Mouse (Mus musculus): ENCODE results near the gene Anp32e. TPM values are rescaled to one million over a fixed set of nuclear protein-coding genes. Genes with fewer than 3 reads are reported as not detected.
"Not testable (repeated sequence)": the region's sequence is repeated elsewhere in the genome, so short reads cannot be mapped to it uniquely, and the experiment has no call there.

Gene Anp32e
- polyA plus RNA-seq, 1 experiment from 2014 or later, result 54.2 TPM

DNA sequence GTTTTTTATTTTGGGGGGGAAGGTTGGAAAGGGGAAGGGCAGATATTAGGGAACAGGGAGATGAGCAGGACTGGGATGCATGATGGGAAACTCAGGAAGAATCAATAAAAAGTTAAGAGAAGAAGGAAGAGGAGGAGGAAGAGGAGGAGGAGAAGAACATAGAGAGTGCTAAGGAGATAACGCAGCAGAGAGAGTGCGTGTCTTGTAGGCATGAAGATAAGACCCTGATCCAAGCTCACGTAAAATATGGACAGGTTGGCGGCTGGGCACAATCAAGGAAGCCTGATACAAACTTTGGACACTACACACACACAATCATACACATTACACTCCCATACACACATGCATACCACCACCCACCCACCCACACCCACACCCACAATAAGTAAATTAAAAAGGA lies 14.3 kb upstream of the Anp32e start:
- Histone ChIP-seq H3K9me3 (ENCODE audit: control insufficient read depth, low read depth, low read length) (no peaks in the 10 kb centered on the region), H3K9ac (replicated peaks; ENCODE audit: low read depth, low read length) (no peak overlapping the region), H3K27me3 (ENCODE audit: control insufficient read depth, insufficient read depth, low read length) (no peaks in the 10 kb centered on the region), H3K4me3 (ENCODE audit: low read depth, low read length) (no peak overlapping the region), H3K4me2 (replicated peaks; ENCODE audit: low read depth, low read length) (no peak overlapping the region), H3K27ac (ENCODE audit: low read length) (no peak overlapping the region), H3K4me1 (ENCODE audit: control insufficient read depth, insufficient read depth, low read length) (no peaks in the 10 kb centered on the region), H3K36me3 (ENCODE audit: control insufficient read depth, insufficient read depth, low read length) (no peaks in the 10 kb centered on the region)
- ATAC-seq (ENCODE audit: insufficient number of reproducible peaks, insufficient read depth, low FRiP score, low read depth), result no peak
- 84% methylated on average over 4 of the region's 4 CpGs for WGBS

DNA sequence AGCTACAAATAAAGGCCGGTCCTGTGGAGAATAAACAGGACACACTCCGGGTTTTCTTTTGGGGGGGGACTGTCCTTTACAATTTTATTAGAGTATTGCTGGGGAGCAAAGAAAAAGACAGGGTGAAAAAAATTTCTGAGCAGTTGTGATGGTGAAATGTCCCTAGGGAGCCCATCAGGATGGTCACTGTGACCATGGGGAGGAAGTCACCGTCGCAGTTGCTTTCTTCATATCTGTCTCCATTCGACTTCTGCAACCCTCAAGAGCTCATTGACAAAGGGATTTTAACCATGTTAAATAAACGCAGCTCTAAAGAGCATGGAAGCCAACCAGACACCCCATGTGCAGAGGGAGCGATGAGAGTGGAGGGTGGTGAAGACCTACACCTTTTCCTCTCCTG lies 12.3 kb upstream of the Anp32e start:
- H3K4me1 ChIP-seq (ENCODE audit: control insufficient read depth, insufficient read depth, low read length), result no peaks in the 10 kb centered on the region
- no peak overlapping the region for H3K4me2 ChIP-seq (replicated peaks; ENCODE audit: low read depth, low read length)
- no peak for ATAC-seq (ENCODE audit: insufficient number of reproducible peaks, insufficient read depth, low FRiP score, low read depth)
- no peak overlapping the region for H3K27ac ChIP-seq (ENCODE audit: low read length)
- H3K27me3 ChIP-seq (ENCODE audit: control insufficient read depth, insufficient read depth, low read length), result no peaks in the 10 kb centered on the region
- no peaks in the 10 kb centered on the region for H3K9me3 ChIP-seq (ENCODE audit: control insufficient read depth, low read depth, low read length)
- H3K36me3 ChIP-seq (ENCODE audit: control insufficient read depth, insufficient read depth, low read length), result no peaks in the 10 kb centered on the region
- WGBS, result 68% methylated on average over 7 of the region's 7 CpGs
- H3K4me3 ChIP-seq (ENCODE audit: low read depth, low read length), result no peak overlapping the region
- no peak overlapping the region for H3K9ac ChIP-seq (replicated peaks; ENCODE audit: low read depth, low read length)

DNA sequence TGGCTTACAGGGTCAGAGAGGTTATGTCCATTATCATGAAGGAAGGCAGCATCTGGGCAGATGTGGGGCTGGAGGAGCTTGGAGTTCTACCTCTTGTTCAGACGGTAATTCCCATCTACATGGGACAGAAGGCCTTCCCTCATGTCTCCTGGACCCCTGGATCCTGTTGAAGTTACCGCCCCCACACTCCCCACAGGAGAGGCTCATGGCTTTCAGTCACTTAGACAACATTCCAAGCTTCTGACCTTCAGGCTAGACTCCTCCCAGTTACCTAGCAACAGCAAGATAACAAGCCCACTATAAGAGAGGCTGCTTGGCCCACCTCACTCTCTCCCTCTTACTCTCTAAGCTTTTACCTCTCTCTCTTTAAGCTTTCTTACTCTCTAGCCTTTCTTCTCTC lies 8.5 kb upstream of the Anp32e start:
- not testable (repeated sequence) for H3K4me3 ChIP-seq (ENCODE audit: low read depth, low read length); H3K4me2 ChIP-seq (replicated peaks; ENCODE audit: low read depth, low read length); H3K4me1 ChIP-seq (ENCODE audit: control insufficient read depth, insufficient read depth, low read length); H3K27ac ChIP-seq (ENCODE audit: low read length); H3K36me3 ChIP-seq (ENCODE audit: control insufficient read depth, insufficient read depth, low read length); ATAC-seq (ENCODE audit: insufficient number of reproducible peaks, insufficient read depth, low FRiP score, low read depth); H3K9me3 ChIP-seq (ENCODE audit: control insufficient read depth, low read depth, low read length); H3K9ac ChIP-seq (replicated peaks; ENCODE audit: low read depth, low read length); H3K27me3 ChIP-seq (ENCODE audit: control insufficient read depth, insufficient read depth, low read length)
- WGBS, result 53% methylated on average over 2 of the region's 2 CpGs

DNA sequence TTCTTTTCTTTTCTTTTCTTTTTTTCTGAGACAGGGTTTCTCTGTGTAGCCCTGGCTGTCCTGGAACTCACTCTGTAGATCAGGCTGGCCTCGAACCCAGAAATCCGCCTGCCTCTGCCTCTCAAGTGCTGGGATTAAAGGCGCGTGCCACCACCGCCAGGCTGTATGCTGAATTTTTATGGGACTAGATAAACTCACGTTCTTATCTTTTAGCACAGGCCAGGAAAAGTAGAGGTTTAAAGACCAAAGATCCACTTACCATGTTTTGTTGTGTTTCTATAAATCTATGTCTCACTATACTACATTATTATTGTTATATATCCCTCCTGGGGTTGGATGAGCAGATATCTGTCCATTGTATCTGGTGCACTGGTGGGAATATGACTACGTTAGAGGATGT lies 5.6 kb upstream of the Anp32e start:
- not testable (repeated sequence) for H3K4me1 ChIP-seq (ENCODE audit: control insufficient read depth, insufficient read depth, low read length); H3K4me2 ChIP-seq (replicated peaks; ENCODE audit: low read depth, low read length); H3K9me3 ChIP-seq (ENCODE audit: control insufficient read depth, low read depth, low read length); H3K4me3 ChIP-seq (ENCODE audit: low read depth, low read length); H3K27ac ChIP-seq (ENCODE audit: low read length); H3K36me3 ChIP-seq (ENCODE audit: control insufficient read depth, insufficient read depth, low read length); ATAC-seq (ENCODE audit: insufficient number of reproducible peaks, insufficient read depth, low FRiP score, low read depth); H3K9ac ChIP-seq (replicated peaks; ENCODE audit: low read depth, low read length); H3K27me3 ChIP-seq (ENCODE audit: control insufficient read depth, insufficient read depth, low read length)
- 94% methylated on average over 7 of the region's 7 CpGs for WGBS

DNA sequence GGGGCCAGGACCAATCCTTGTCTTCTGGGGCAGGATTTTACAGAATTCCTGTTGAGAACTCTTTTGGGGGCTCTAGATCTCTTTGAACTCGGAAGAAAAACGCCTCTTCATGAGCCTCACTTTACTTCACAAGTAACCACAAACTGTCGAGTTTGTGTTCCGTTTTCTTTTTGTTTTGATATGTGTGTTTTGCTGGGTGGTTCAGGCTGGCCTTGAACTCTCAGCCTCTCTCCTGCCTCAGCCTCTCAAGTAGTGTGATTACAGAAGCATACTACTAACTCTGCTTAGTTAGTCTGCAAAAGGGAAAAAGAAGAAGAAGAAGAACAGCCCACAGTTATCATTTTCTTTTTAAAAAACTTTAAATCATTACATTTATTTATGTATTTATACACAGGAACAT lies 4.9 kb upstream of the Anp32e start:
- ATAC-seq (ENCODE audit: insufficient number of reproducible peaks, insufficient read depth, low FRiP score, low read depth), result no peak

DNA sequence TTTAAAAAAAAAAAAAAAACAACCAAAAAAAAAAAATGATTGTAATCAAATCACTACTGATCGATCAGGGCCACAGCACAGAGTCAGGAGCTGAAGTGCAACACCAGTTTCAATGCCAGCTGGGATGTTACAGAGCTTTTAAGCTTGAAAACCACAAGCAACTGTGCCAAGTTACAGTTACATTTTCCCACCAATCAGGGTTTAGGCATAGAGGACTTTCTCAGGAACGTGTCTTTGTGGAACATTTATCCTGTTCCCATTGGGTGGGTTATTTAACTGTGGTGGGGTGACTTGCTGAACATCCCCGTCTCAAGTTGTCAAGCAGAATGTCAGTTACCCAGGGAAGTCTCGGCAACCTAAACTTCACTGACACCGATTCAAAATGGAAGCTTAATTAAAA lies 4.0 kb upstream of the Anp32e start:
- ATAC-seq (ENCODE audit: insufficient number of reproducible peaks, insufficient read depth, low FRiP score, low read depth), result no peak
- Histone ChIP-seq H3K9me3 (ENCODE audit: control insufficient read depth, low read depth, low read length) (no peaks in the 10 kb centered on the region), H3K4me1 (ENCODE audit: control insufficient read depth, insufficient read depth, low read length) (no peaks in the 10 kb centered on the region), H3K9ac (replicated peaks; ENCODE audit: low read depth, low read length) (no peak overlapping the region), H3K27me3 (ENCODE audit: control insufficient read depth, insufficient read depth, low read length) (no peaks in the 10 kb centered on the region), H3K4me3 (ENCODE audit: low read depth, low read length) (no peak overlapping the region), H3K4me2 (replicated peaks; ENCODE audit: low read depth, low read length) (no peak overlapping the region), H3K36me3 (ENCODE audit: control insufficient read depth, insufficient read depth, low read length) (no peaks in the 10 kb centered on the region), H3K27ac (ENCODE audit: low read length) (no peak overlapping the region)
- 79% methylated on average over 5 of the region's 5 CpGs for WGBS

More for the DNA sequence above, 4.9 kb upstream of the Anp32e start:
- WGBS, result 66% methylated on average over 4 of the region's 4 CpGs
- Histone ChIP-seq H3K27ac (ENCODE audit: low read length) (no peak overlapping the region), H3K27me3 (ENCODE audit: control insufficient read depth, insufficient read depth, low read length) (no peaks in the 10 kb centered on the region), H3K9me3 (ENCODE audit: control insufficient read depth, low read depth, low read length) (no peaks in the 10 kb centered on the region), H3K36me3 (ENCODE audit: control insufficient read depth, insufficient read depth, low read length) (no peaks in the 10 kb centered on the region), H3K9ac (replicated peaks; ENCODE audit: low read depth, low read length) (no peak overlapping the region), H3K4me1 (ENCODE audit: control insufficient read depth, insufficient read depth, low read length) (no peaks in the 10 kb centered on the region), H3K4me2 (replicated peaks; ENCODE audit: low read depth, low read length) (no peak overlapping the region), H3K4me3 (ENCODE audit: low read depth, low read length) (no peak overlapping the region)

DNA sequence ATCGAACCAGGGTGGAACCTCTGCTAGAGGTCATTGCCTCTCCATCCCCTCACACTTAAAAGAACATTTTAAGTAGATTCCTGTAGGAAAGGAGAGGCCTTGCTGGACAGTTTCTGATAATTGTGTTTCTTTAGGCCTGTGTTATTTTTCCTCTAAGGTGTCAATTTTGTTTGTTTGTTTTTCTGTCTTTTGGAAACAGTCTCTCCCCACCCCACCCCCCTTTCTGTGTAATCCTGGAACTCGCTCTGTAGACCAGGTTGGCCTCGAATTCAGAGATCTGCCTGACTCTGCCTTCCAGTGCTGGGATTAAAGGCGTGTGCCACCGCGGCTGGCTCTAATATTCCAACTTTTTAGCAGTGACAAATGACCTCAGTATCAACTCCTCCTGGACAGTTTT lies 787 bp upstream of the Anp32e start:
- H3K4me3 ChIP-seq (ENCODE audit: low read depth, low read length), result peak overlapping the region; percentile 74
- peak overlapping the region; percentile 36; the same call in 1 of the 2 replicates for H3K9ac ChIP-seq (replicated peaks; ENCODE audit: low read depth, low read length)
- 54% methylated on average over 6 of the region's 6 CpGs for WGBS
- no peak for ATAC-seq (ENCODE audit: insufficient number of reproducible peaks, insufficient read depth, low FRiP score, low read depth)
- 0 out of 2 replicates have a peak, but pooled peaks cover 3% of the 10 kb centered on the region for H3K4me1 ChIP-seq (ENCODE audit: control insufficient read depth, insufficient read depth, low read length)
- no peaks in the 10 kb centered on the region for H3K36me3 ChIP-seq (ENCODE audit: control insufficient read depth, insufficient read depth, low read length)
- no peaks in the 10 kb centered on the region for H3K27me3 ChIP-seq (ENCODE audit: control insufficient read depth, insufficient read depth, low read length)
- H3K27ac ChIP-seq (ENCODE audit: low read length), result peak overlapping the region; percentile 93
- no peaks in the 10 kb centered on the region for H3K9me3 ChIP-seq (ENCODE audit: control insufficient read depth, low read depth, low read length)
- H3K4me2 ChIP-seq (replicated peaks; ENCODE audit: low read depth, low read length), result peak overlapping the region; percentile 56

DNA sequence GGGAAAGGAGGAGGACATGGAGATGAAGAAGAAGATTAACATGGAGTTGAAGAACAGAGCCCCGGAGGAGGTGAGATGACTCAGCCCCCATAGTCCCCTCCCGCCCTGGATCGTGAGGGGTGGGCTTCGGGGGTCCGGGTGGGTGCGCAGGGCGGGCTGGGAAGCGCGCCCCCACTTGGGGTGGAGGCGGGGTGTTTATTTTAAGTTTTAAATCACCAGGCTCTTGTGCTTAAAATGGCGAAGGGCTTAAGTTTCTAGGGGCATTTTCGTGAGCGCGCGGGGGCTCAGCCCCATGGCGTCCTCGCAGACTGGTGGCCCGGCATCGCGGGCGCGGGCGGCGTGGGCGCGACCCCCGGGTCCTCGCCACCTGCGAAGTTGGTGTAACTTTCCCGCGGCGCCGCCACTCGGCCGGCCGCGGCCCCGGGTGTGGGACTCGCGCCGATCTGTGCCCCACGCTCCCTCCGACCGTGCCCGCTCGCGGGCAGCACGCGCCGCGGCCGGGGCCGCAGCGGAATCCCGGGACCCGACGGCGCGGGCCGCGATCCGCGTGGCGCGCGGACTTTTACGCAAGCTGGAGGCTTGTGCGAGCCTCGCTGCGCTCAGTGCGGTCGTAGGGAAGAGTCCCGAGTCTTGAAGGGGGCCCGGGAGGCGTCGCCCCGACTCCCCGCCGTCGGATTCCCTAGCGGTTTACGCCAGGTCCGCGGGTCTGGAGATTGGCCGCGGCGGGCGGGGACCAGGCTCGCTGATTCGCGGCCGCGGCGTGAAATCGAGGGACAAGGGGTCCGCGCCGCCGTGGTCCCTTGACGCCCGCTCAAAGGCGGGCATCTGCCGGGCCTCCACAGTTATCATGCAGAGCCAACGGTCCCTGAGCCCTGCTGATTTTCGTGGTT lies 780 bp downstream of the Anp32e start:
- H3K4me2 ChIP-seq (replicated peaks; ENCODE audit: low read depth, low read length), result peak overlapping the region; percentile 59
- H3K36me3 ChIP-seq (ENCODE audit: control insufficient read depth, insufficient read depth, low read length), result peaks cover 11% of the 10 kb centered on the region
- peak overlapping the region; percentile 96 for H3K9ac ChIP-seq (replicated peaks; ENCODE audit: low read depth, low read length)
- peak overlapping the region; percentile 74 for H3K4me3 ChIP-seq (ENCODE audit: low read depth, low read length)
- peak overlapping the region; percentile 93 for H3K27ac ChIP-seq (ENCODE audit: low read length)
- 0 out of 2 replicates have a peak, but pooled peaks cover 3% of the 10 kb centered on the region for H3K4me1 ChIP-seq (ENCODE audit: control insufficient read depth, insufficient read depth, low read length)
- no peaks in the 10 kb centered on the region for H3K9me3 ChIP-seq (ENCODE audit: control insufficient read depth, low read depth, low read length)
- no peak for ATAC-seq (ENCODE audit: insufficient number of reproducible peaks, insufficient read depth, low FRiP score, low read depth)
- WGBS, result under 1% methylated on average over 83 of the region's 105 CpGs
- H3K27me3 ChIP-seq (ENCODE audit: control insufficient read depth, insufficient read depth, low read length), result no peaks in the 10 kb centered on the region

DNA sequence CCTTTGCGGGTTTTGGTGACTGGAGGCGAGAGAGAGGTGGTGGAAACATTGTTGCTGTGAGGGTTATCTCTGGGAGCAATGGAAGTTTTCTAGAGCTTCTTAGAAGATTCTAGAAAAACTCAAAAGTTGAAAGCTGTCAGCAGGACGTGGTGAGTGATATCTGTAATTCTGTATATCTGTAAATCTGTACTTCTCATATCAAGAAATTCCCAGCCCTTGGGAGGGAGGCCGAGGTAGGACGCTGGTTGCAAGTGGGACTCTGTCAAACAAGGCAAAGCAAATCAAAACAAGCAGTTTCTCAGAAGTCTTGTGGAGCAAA lies 1.4 kb downstream of the Anp32e start:
- no peak for ATAC-seq (ENCODE audit: insufficient number of reproducible peaks, insufficient read depth, low FRiP score, low read depth)
- 1% methylated on average over 5 of the region's 5 CpGs for WGBS
- Histone ChIP-seq H3K27me3 (ENCODE audit: control insufficient read depth, insufficient read depth, low read length) (no peaks in the 10 kb centered on the region), H3K4me1 (ENCODE audit: control insufficient read depth, insufficient read depth, low read length) (0 out of 2 replicates have a peak, but pooled peaks cover 3% of the 10 kb centered on the region), H3K36me3 (ENCODE audit: control insufficient read depth, insufficient read depth, low read length) (peaks cover 15% of the 10 kb centered on the region), H3K9ac (replicated peaks; ENCODE audit: low read depth, low read length) (peak overlapping the region; percentile 96), H3K27ac (ENCODE audit: low read length) (peak overlapping the region; percentile 93; the same call in 1 of the 2 replicates), H3K4me2 (replicated peaks; ENCODE audit: low read depth, low read length) (peak overlapping the region; percentile 59), H3K4me3 (ENCODE audit: low read depth, low read length) (peak overlapping the region; percentile 74), H3K9me3 (ENCODE audit: control insufficient read depth, low read depth, low read length) (no peaks in the 10 kb centered on the region)
